Mouse (Mus musculus) thymus, adult 2 months (tissue): ENCODE data around the gene Myo1e.

Experiments
- CTCF ChIP-seq: fragments of 200-500 bp; IDR thresholded peaks from 2 replicates; pipeline ENCODE4 v1.5.1; 2012; ENCODE audit warnings: mild to moderate bottlenecking, control low read depth, low read length, moderate library complexity, borderline replicate concordance; ENCODE audit not compliant: control insufficient read depth, poor library complexity, insufficient read depth; ENCODE audit errors: extremely low read depth
- POLR2A ChIP-seq: fragments of 200-500 bp; IDR thresholded peaks from 2 replicates; pipeline ENCODE4 v1.6.1; 2012; ENCODE audit warnings: mild to moderate bottlenecking, low read length, control low read depth, moderate library complexity; ENCODE audit not compliant: control insufficient read depth, poor library complexity, insufficient read depth; ENCODE audit errors: extremely low read depth

DNA sequence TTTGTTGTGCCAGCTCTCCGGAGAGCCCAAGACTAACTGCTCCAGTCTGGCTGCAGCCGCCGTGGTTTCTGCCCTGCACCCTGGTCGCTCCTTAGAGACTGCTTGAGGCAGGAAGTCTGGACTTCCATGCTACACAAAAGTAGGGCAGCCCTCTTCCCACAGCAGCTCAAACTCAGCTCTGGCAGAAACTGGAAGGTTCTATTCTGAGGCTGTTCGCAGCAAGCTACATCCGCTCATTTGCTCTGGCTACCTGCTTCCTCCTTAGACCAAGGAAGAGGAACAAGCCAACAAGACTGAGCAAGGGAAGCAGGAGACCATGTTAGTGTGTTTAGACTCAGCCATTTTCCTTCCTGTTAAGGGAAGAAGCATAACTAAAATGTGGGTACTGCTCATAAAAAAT, 159.7 kb downstream of the Myo1e start:
- TF ChIP-seq CTCF (no peak), POLR2A (no peak)
